Mouse (Mus musculus) adrenal gland, adult 2 months (tissue): ENCODE data around the gene Helz2. TPM values are rescaled to one million over a fixed set of nuclear protein-coding genes. Genes with fewer than 3 reads are reported as not detected.
"Not testable (repeated sequence)": the region's sequence is repeated elsewhere in the genome, so short reads cannot be mapped to it uniquely, and the experiment has no call there.

Source experiments
- DNase-seq: peaks from one replicate; pipeline ENCODE4 v3.0.0; 2021
- polyA plus RNA-seq: library from polyadenylated mRNA; depleted of rRNA; stranded (reverse); fragments of >200 nt; gene quantifications from 2 replicates; pipeline ENCODE4 v1.2.3, GENCODE M21; 2012; rRNA removed
- total RNA-seq, 2 experiments: library from RNA; stranded (reverse); gene quantifications; 2 replicates each; pipeline ENCODE4 v1.2.3; 2021

The Helz2 gene
- total and polyA plus RNA-seq, 3 experiments = 15.3 to 33.1 (median 25.0) TPM

- no peak for DNase-seq
These were observed 48.8 kb downstream of the Helz2 start for GRCm38 (mm10) chr2:181193044-181193443.

- DNase-seq = no peak
These were observed 49.9 kb downstream of the Helz2 start for GRCm38 (mm10) chr2:181191936-181192335.

DNA sequence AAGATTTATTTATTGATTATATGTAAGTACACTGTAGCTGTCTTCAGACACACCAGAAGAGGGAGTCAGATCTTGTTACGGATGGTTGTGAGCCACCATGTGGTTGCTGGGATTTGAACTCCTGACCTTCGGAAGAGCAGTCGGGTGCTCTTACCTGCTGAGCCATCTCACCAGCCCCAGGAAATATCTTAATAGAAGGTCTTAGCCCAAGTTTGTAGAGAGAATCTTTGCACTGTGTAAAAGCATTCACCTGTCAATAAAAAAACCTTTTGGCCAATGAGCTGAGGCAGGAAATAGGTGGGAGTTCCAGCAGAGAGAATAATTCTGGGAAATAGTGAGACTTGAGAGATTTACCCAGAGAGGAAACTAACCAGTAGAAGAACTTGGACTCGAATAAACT lies 50.4 kb downstream of the Helz2 start:
- DNase-seq = not testable (repeated sequence)

DNA sequence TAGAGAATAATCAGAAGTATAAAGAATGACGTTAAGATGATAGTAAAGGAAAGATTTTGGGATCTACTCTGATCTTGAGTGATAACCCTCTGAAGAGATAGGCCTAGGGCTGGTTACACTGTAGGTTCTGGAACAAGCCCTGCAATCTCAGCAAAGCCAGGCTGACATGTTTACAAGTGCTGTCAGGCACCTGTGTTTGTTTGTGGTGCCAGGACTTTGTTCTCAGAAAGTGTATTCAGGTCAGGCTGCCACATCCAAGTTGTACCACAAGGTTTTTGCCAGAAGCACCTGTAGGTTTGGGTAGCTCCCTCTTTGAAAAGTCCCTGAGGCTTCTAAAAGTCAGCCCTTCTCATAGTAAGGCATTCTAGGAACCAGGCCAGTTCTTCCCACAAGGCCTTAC lies 52.5 kb downstream of the Helz2 start:
- DNase-seq = no peak

DNA sequence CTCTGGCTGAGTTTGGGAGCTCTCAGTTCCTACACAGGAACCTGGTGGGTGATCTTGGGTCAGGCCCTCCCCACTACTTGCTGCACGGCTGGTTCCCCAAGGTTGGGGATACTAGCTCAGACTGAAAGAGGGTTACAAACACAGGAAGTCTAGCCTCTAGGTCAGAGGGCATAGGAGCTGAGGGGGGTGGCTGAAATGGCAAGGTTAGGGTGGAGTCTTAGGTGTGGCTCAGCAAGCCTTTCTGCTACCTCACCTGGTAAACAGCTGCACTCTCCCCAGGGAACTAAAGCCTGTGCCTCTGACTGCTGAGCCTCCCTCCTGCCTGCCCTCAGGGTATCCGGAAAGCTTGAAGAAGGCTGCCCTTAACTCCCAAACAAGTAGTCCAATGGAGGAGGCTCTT lies 53.1 kb downstream of the Helz2 start:
- DNase-seq = peak; percentile 18

DNA sequence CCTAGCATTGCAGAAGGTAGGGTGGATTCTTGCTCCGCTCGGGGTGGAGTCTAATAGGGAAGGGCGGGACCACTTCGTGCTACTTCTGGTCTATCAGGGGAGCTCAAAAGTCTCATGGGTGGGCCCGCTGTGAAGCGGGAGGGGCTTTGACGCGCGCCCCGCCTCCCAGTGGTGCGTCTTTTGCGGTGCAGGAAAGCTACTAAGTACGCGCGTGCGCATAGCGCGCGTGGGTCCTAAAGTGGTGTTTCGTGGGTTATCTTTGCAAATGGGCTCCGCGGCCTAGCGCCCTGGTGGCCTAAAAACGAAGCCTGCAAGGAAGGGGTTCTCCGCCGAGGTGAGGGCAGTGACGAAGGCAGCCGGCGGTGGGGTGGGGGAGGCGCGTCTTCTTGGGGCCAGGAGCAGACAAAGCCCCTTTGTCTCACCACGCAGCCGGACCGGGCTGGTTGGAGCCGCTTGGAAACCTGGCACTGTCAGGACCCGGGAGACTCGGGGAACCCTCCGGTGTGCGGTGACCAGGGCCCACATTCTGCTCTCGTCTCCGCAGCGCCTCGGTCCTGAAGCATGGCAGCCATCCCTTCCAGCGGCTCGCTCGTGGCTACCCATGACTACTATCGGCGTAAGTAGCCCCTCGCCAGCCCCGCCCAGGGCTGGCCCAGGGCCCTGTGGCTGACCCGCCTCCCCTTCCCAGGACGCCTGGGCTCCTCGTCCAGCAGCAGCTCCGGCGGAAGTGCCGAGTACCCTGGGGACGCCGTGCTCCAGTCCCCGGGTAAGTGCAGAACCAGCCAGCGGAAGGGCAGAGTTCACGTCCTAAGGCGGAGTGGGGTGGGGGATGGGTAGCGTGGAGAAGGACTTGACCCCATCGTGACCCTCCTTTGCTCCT lies 54.5 kb downstream of the Helz2 start, which contains the start of gene Ppdpf:
Gene Ppdpf, plus strand, starts transcription at position 127 of the 880 bp plus-strand sequence.
- DNase-seq = peak; percentile 96

DNA sequence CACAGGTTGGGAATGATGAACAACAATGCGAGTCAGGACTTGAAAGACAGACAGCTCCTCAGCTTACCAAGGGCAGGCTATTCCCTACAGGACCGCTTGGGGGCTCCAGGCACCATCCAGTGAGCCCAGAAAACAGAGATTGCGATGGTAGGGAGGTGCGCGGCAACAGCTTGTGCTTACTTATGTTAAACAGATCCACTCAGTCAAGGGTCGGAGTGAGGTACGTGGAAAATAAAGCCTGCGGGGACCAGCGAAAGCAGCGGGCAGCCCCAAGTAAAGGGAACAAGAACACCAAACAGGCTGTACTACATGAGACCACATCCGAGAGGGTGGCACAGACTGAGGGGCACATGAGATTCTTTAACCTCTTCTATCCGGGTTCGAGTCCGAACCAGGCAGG lies 55.2 kb downstream of the Helz2 start:
- peak; percentile 90 for DNase-seq

DNA sequence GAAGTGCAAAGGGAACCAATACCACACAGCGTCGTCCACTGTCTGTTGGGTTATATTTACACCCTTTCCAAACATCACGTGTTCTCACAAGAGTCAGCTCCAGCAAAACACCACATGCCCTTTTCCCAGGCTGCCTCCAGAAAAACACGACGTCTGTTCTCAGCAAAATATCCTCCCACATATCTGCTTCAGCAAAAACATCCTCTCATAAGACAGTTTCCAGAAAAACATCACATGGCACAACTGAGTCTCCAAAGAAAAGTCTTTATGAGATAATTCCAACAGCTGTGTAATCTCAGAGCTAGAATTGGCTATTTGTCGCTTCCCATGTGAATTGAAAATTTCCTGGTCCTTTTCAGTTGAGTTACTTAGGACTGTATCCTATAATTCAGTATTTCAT lies 60.9 kb downstream of the Helz2 start:
- no peak for DNase-seq

- no peak for DNase-seq
These were observed 63.4 kb downstream of the Helz2 start for GRCm38 (mm10) chr2:181178471-181178870.

DNA sequence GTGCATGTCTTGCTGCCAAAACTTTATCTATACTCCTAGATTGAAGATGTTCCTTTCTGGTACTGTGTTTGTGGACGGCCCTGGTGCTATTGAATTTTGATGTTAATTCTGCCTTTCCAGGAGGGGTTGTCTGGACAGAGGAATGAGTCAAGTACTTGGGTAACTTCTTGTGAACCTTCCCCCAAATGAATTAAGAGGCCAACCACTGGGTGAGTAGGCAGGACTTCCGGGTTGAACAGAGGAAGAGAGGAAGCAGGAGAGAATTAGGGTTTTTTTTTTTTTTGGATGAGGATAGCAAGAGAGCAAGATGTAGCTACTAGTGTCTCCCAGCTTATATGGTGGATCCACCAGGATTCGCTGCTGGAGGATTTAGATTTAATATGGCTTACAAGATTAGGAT lies 63.8 kb downstream of the Helz2 start:
- DNase-seq = no peak

Other genes starting within 250 kb of the Helz2 start
- 10 to 100 TPM in 1 of 2 experiments, 1 to 10 TPM in 1; 6.5 to 35.4 TPM for gene Chrna4, start 198.5 kb downstream of the Helz2 start, total RNA-seq
- gene Chrna4, start 198.5 kb downstream of the Helz2 start, polyA plus RNA-seq = 8.9 and 13.8 TPM in 2 replicates
- gene Kcnq2, start 106.7 kb downstream of the Helz2 start, total RNA-seq = 1 to 10 TPM; 5.2 to 5.4 TPM
- gene Kcnq2, start 106.7 kb downstream of the Helz2 start, polyA plus RNA-seq = 2.8 and 3.7 TPM in 2 replicates
- 10 to 100 TPM; 44.0 to 65.9 TPM for gene Eef1a2, start 85.0 kb downstream of the Helz2 start, total RNA-seq
- 30.4 and 42.9 TPM in 2 replicates for gene Eef1a2, start 85.0 kb downstream of the Helz2 start, polyA plus RNA-seq
- gene Ppdpf, start 54.8 kb downstream of the Helz2 start, total RNA-seq = 10 to 100 TPM; 91.1 to 91.9 TPM
- gene Ppdpf, start 54.8 kb downstream of the Helz2 start, polyA plus RNA-seq = 160 and 197 TPM in 2 replicates
- under 1 TPM in 1 of 2 experiments, not detected in 1; 0.07 TPM for gene Ptk6, start 39.2 kb downstream of the Helz2 start, total RNA-seq
- 0.02 TPM in 1 of 2 replicates, not detected in the other for gene Ptk6, start 39.2 kb downstream of the Helz2 start, polyA plus RNA-seq
- 1 to 10 TPM in 1 of 2 experiments, under 1 TPM in 1; 0.66 to 1.3 TPM for gene Srms, start 28.8 kb downstream of the Helz2 start, total RNA-seq
- gene Srms, start 28.8 kb downstream of the Helz2 start, polyA plus RNA-seq = 1.1 and 1.4 TPM in 2 replicates
- gene Fndc11, start 22.0 kb downstream of the Helz2 start, total RNA-seq = under 1 TPM in 1 of 2 experiments, not detected in 1; 0.46 TPM
- gene Fndc11, start 22.0 kb downstream of the Helz2 start, polyA plus RNA-seq = 0.47 and 0.67 TPM in 2 replicates
- gene Gmeb2, start 46.0 kb upstream of the Helz2 start, total RNA-seq = 10 to 100 TPM; 15.4 to 15.5 TPM
- gene Gmeb2, start 46.0 kb upstream of the Helz2 start, polyA plus RNA-seq = 21.8 and 28.4 TPM in 2 replicates
- gene Stmn3, start 72.5 kb upstream of the Helz2 start, total RNA-seq = 10 to 100 TPM in 1 of 2 experiments, 1 to 10 TPM in 1; 9.6 to 19.8 TPM
- gene Stmn3, start 72.5 kb upstream of the Helz2 start, polyA plus RNA-seq = 8.8 and 17.3 TPM in 2 replicates
- gene Rtel1, start 77.7 kb upstream of the Helz2 start, total RNA-seq = 10 to 100 TPM; 24.5 to 27.8 TPM
- gene Rtel1, start 77.7 kb upstream of the Helz2 start, polyA plus RNA-seq = 23.2 and 24.2 TPM in 2 replicates
- gene Zgpat, start 122.9 kb upstream of the Helz2 start, total RNA-seq = 10 to 100 TPM; 36.6 to 51.0 TPM
- 33.8 and 34.5 TPM in 2 replicates for gene Zgpat, start 122.9 kb upstream of the Helz2 start, polyA plus RNA-seq
- 10 to 100 TPM; 44.0 to 46.2 TPM for gene Arfrp1, start 123.4 kb upstream of the Helz2 start, total RNA-seq
- 14.8 and 19.5 TPM in 2 replicates for gene Arfrp1, start 123.4 kb upstream of the Helz2 start, polyA plus RNA-seq
- gene Lime1, start 138.1 kb upstream of the Helz2 start, total RNA-seq = 10 to 100 TPM; 13.6 to 20.5 TPM
- gene Lime1, start 138.1 kb upstream of the Helz2 start, polyA plus RNA-seq = 167 and 174 TPM in 2 replicates
- gene Zbtb46, start 217.4 kb upstream of the Helz2 start, total RNA-seq = 10 to 100 TPM in 1 of 2 experiments, 1 to 10 TPM in 1; 9.5 to 16.3 TPM
- 6.0 and 6.2 TPM in 2 replicates for gene Zbtb46, start 217.4 kb upstream of the Helz2 start, polyA plus RNA-seq